Mouse (Mus musculus) stomach, postnatal 0 days (tissue): Measurements from ENCODE around the gene Bin2. TPM values are rescaled to one million over a fixed set of nuclear protein-coding genes. Genes with fewer than 3 reads are reported as not detected.

Source experiments
- ATAC-seq: fragments of 200-750 bp; cut with Nextera tagmentation; 2 replicates; pipeline ENCODE4 v1.8.0; 2017; ENCODE audit not compliant: low FRiP score, low TSS enrichment
- DNase-seq: peaks from one replicate; pipeline ENCODE4 v3.0.0-alpha.2; 2016; ENCODE audit warnings: low spot score
- H3K27ac ChIP-seq: fragments of 300-500 bp; sonication (generic); replicated peaks from 2 replicates; pipeline ENCODE4 v1.5.1; 2014; ENCODE audit warnings: mild to moderate bottlenecking, control low read depth
- H3K27me3 ChIP-seq: fragments of 300-500 bp; sonication (generic); 2 replicates; pipeline ENCODE4 v1.6.1; 2014; ENCODE audit warnings: low read length; ENCODE audit not compliant: control insufficient read depth, insufficient read depth
- H3K36me3 ChIP-seq: fragments of 300-500 bp; sonication (generic); 2 replicates; pipeline ENCODE4 v1.6.1; 2014; ENCODE audit warnings: low read length, mixed read lengths; ENCODE audit not compliant: control insufficient read depth, insufficient read depth
- H3K4me1 ChIP-seq: fragments of 300-500 bp; sonication (generic); replicated peaks from 2 replicates; pipeline ENCODE4 v1.6.1; 2014; ENCODE audit warnings: antibody characterized with exemption; ENCODE audit not compliant: control insufficient read depth, insufficient read depth
- H3K4me2 ChIP-seq: fragments of 300-500 bp; sonication (generic); replicated peaks from 2 replicates; pipeline ENCODE4 v1.6.1; 2014; ENCODE audit warnings: low read depth, mild to moderate bottlenecking, control low read depth, moderate library complexity
- H3K4me3 ChIP-seq: fragments of 300-500 bp; sonication (generic); 2 replicates; pipeline ENCODE4 v1.5.1; 2014; ENCODE audit warnings: low read depth, low read length, control low read depth
- H3K9ac ChIP-seq: fragments of 300-500 bp; sonication (generic); 2 replicates; pipeline ENCODE4 v1.6.1; 2014; ENCODE audit warnings: mild to moderate bottlenecking, low read length, control low read depth, mixed read lengths
- H3K9me3 ChIP-seq: fragments of 300-500 bp; sonication (generic); 2 replicates; pipeline ENCODE4 v1.6.1; 2016; ENCODE audit warnings: low read length; ENCODE audit not compliant: control insufficient read depth
- CTCF ChIP-seq: IDR thresholded peaks from 2 replicates; pipeline ENCODE4 v1.5.1; 2016; ENCODE audit warnings: antibody characterized with exemption, low read depth, mild to moderate bottlenecking, moderate library complexity
- EP300 ChIP-seq: optimal IDR thresholded peaks from 2 replicates; pipeline ENCODE3; 2016; ENCODE audit warnings: antibody characterized with exemption
- WGBS: fragments of 180-500 bp; shearing (Covaris S2); extraction: QIAGEN DNeasy Blood & Tissue Kit; methylation state at CpG from one replicate; pipeline ENCODE4 v1.1.7; 2014; 5-methylcytosine and 5-hydroxymethylcytosine counted together
- polyA plus RNA-seq: library from polyadenylated mRNA; unstranded; fragments of >200 nt; fragmentation: Nextera tagmentation; extraction: Ambion mirVana; gene quantifications from 2 replicates; pipeline ENCODE4 v1.2.1, GENCODE M21; 2015

Gene Bin2
- polyA plus RNA-seq, 1 experiment from 2014 or later, result 1.3 TPM

DNA sequence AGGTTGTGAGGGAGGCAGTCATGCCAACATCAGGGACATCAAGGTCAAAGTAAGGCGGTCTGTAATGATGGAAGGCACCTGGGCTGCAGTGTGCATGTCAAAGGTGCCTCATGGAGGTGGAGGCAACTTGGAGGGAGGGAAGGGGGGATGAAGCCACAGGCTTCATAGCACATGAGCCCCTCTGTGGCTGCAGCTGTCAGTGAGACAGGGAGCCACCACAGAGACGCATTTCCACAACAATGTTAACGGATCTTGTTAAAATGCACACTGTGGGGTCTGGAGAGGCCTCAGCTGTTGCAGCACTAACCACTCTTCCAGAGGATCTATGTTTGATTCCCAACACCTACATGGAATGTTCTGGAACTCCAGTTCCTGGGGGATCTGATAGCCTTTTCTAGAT, 39.2 kb downstream of the Bin2 start:
- WGBS, result 71% methylated on average over 3 of the region's 3 CpGs
- Histone ChIP-seq H3K27ac (no peak overlapping the region), H3K9me3 (no peaks in the 10 kb centered on the region), H3K4me1 (peaks cover 6% of the 10 kb centered on the region), H3K4me3 (no peak overlapping the region), H3K4me2 (no peak overlapping the region), H3K27me3 (no peaks in the 10 kb centered on the region), H3K9ac (no peak overlapping the region), H3K36me3 (no peaks in the 10 kb centered on the region; the same call in 1 of the 2 replicates)
- DNase-seq (no peak), ATAC-seq (no peak)
- TF ChIP-seq EP300 (no peak), CTCF (no peak)

DNA sequence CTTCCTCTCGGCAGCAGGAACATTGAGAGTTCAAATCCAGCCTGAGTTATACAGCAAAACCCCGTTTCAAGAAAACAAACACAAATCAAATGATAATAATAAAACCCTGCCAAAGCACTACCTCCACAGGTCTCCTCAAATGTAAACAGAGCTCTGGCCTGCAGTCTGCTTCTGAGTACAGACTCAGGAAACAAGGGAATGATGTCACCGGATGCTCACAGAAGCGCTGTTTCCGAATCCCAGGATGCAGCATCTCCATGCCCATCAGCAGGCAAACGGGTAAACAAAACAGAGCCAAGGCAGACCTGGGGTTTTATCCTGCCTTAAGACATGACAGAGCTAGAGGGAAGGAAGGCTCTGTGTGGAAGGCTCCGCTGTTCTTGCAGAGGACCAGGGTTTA, 40.6 kb downstream of the Bin2 start:
- Histone ChIP-seq H3K9me3 (no peaks in the 10 kb centered on the region), H3K4me2 (no peak overlapping the region), H3K27me3 (no peaks in the 10 kb centered on the region), H3K36me3 (no peaks in the 10 kb centered on the region; the same call in 1 of the 2 replicates), H3K4me3 (no peak overlapping the region), H3K27ac (no peak overlapping the region), H3K9ac (no peak overlapping the region), H3K4me1 (peaks cover 6% of the 10 kb centered on the region)
- ATAC-seq (no peak), DNase-seq (no peak)
- 40% methylated on average over 7 of the region's 7 CpGs for WGBS
- TF ChIP-seq EP300, result no peak
- no peak for TF ChIP-seq CTCF

DNA sequence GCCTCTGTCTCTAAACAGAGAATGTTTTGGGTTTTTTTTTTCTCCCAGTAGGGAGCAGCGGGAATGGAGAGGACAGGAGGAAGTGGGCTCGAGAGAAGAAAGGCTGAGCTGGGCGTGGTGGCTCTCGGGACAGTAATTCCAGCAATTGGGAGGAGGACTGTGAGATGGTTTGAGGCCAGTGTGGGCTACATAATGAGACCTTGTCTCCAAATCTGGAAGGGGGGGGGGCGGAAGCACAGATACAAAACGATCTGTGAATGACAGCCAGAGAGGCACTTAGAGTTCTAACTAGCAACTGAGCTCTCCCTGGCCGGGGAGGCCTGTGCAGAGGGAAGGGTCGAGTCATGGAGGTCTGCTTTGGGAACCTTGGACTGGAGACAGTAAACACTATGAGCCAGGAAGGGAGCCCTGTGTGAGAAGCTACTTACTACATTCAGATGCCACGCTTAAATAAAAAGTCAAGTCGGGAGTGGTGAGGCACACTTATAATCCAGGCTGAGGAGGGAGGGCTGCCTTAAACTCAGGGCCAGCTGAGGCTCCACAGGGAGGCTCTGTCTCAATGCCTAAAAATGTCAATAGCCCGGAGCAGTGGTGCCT, 41.5 kb downstream of the Bin2 start:
- no peaks in the 10 kb centered on the region for H3K9me3 ChIP-seq
- peak overlapping the region; percentile 23; the same call in 1 of the 2 replicates for H3K4me2 ChIP-seq
- no peak overlapping the region; the same call in 1 of the 2 replicates for H3K9ac ChIP-seq
- 10% methylated on average over 11 of the region's 11 CpGs for WGBS
- no peaks in the 10 kb centered on the region for H3K27me3 ChIP-seq
- peaks cover 4% of the 10 kb centered on the region; the same call in 1 of the 2 replicates for H3K4me1 ChIP-seq
- DNase-seq (no peak), ATAC-seq (no peak)
- H3K4me3 ChIP-seq, result no peak overlapping the region
- H3K36me3 ChIP-seq, result no peaks in the 10 kb centered on the region; the same call in 1 of the 2 replicates
- H3K27ac ChIP-seq, result peak overlapping the region; percentile 69
- TF ChIP-seq CTCF (no peak), EP300 (no peak)

DNA sequence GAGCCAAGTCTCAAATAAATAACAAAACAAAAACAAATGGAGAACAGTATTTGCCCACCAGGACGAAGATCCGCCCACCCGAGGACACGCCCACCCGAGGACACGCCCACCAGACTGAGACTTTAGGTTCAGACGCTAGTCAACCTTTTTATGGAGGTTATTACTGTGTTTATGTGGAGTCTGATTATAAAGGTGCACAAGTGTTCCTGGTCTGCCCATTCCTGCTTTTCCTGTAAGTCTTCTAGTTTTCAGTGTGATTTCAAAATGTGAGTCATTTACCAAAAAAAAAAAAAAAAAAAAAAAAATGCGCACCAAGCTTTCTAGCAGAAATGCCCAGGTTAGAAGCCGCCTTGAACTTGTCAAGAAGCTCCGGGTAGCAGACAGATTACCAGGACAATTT, 42.1 kb downstream of the Bin2 start:
- ATAC-seq (no peak), DNase-seq (no peak)
- WGBS, result 19% methylated on average over 10 of the region's 10 CpGs
- Histone ChIP-seq H3K27ac (peak overlapping the region; percentile 69), H3K9me3 (no peaks in the 10 kb centered on the region), H3K4me2 (no peak overlapping the region), H3K27me3 (no peaks in the 10 kb centered on the region), H3K9ac (no peak overlapping the region; the same call in 1 of the 2 replicates), H3K4me1 (peaks cover 4% of the 10 kb centered on the region; the same call in 1 of the 2 replicates), H3K36me3 (no peaks in the 10 kb centered on the region; the same call in 1 of the 2 replicates), H3K4me3 (no peak overlapping the region)
- TF ChIP-seq CTCF (no peak), EP300 (no peak)

DNA sequence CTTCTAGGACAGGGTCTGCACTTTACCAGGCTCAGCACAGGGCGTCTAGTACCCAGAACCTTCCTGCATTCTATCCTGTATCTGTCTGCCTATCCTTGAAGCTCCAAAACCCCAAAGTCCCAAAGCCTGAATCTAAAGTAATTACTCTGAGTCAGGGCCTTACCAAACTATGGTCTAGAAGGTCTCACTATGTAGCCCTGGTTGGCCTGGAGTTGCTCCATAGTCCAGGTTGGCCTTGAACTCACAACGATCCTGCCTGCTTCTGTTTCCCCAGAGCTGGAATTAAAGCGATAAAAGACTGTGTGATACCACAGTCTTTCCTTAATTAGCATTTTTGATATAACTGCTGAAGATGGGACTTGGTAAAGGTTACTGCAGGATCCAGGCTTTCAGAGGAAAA, 44.9 kb downstream of the Bin2 start:
- ATAC-seq (no peak), DNase-seq (no peak)
- Histone ChIP-seq H3K9ac (no peak overlapping the region), H3K27ac (no peak overlapping the region), H3K4me2 (no peak overlapping the region), H3K4me3 (no peak overlapping the region), H3K27me3 (no peaks in the 10 kb centered on the region), H3K36me3 (peaks cover 8% of the 10 kb centered on the region; the same call in 1 of the 2 replicates), H3K4me1 (0 out of 2 replicates have a peak, but pooled peaks cover 4% of the 10 kb centered on the region), H3K9me3 (no peaks in the 10 kb centered on the region)
- WGBS, result 92% methylated on average over 3 of the region's 3 CpGs
- no peak for TF ChIP-seq CTCF
- TF ChIP-seq EP300, result no peak

DNA sequence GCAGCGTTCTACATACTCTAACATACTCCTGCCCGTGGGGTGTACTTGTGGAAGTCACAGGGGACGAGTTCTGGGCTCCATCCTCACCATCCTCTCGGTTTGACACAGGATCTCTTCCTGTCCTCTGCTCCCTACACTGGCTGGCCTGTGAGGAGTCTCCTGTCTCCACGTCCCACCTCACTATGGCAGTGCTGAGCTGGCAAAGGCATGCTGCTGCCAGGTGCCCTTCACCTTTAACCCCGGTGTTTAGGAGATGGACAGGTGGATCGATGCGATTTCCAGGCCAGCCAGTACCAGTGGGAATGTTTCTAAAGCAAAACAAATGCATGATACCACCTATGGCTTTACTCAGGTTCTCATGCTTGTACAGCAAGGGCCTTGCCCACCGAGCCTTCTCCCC, 45.6 kb downstream of the Bin2 start:
- TF ChIP-seq CTCF, result no peak
- no peak for TF ChIP-seq EP300
- H3K4me2 ChIP-seq, result no peak overlapping the region
- H3K9ac ChIP-seq, result no peak overlapping the region
- 87% methylated on average over 9 of the region's 9 CpGs for WGBS
- H3K9me3 ChIP-seq, result no peaks in the 10 kb centered on the region
- DNase-seq (no peak), ATAC-seq (no peak)
- no peak overlapping the region for H3K27ac ChIP-seq
- no peak overlapping the region for H3K4me3 ChIP-seq
- 0 out of 2 replicates have a peak, but pooled peaks cover 4% of the 10 kb centered on the region for H3K4me1 ChIP-seq
- peaks cover 14% of the 10 kb centered on the region; the same call in 1 of the 2 replicates for H3K36me3 ChIP-seq
- no peaks in the 10 kb centered on the region for H3K27me3 ChIP-seq
